Mouse (Mus musculus): ENCODE measurements at regions not wholly inside any gene's neighbourhood (a gene's known extent, or its start where the extent isn't known, plus 50 kb on each side); places are given as distances from the start of the nearest gene placed in this dataset.

- DNase-seq, result no peak
Observed at GRCm38 (mm10) chr2:6263565-6263964, 50.7 kb upstream of the Echdc3 start.

- no peak for DNase-seq
Observed at GRCm38 (mm10) chr2:6264085-6264783, 51.4 kb upstream of the Echdc3 start.

GRCm38 (mm10) chr2:6265117-6265516, 52.3 kb upstream of the Echdc3 start:
- DNase-seq, result no peak

- no peak for DNase-seq
Observed at GRCm38 (mm10) chr2:6267066-6267465, 54.2 kb upstream of the Echdc3 start.

- DNase-seq, result peak; percentile 52
Observed at GRCm38 (mm10) chr2:6267537-6267936, 54.7 kb upstream of the Echdc3 start.

GRCm38 (mm10) chr2:6272514-6272913, 50.0 kb upstream of the Usp6nl start:
- DNase-seq, result no peak
